Mouse (Mus musculus) 3T3-L1 (cell line): ENCODE results near the gene Ppp1r12a.

Experiments
- DNase-seq: peaks from one replicate; pipeline ENCODE4 v3.0.0-alpha.2; 2015; ENCODE audit warnings: low read depth, low spot score

Gene Ppp1r12a

GRCm38 (mm10) chr10:108291688-108292471 is 129.9 kb downstream of the Ppp1r12a start:
- peak; percentile 57 for DNase-seq

GRCm38 (mm10) chr10:108292651-108293050 is 130.7 kb downstream of the Ppp1r12a start:
- no peak for DNase-seq

- DNase-seq = no peak
Measured at GRCm38 (mm10) chr10:108293620-108294195, 131.7 kb downstream of the Ppp1r12a start.

- no peak for DNase-seq
Measured at GRCm38 (mm10) chr10:108294766-108295165, 132.8 kb downstream of the Ppp1r12a start.

GRCm38 (mm10) chr10:108296446-108296845 is 134.5 kb downstream of the Ppp1r12a start:
- no peak for DNase-seq

- no peak for DNase-seq
Measured at GRCm38 (mm10) chr10:108298261-108298660, 136.3 kb downstream of the Ppp1r12a start.

- no peak for DNase-seq
Measured at GRCm38 (mm10) chr10:108298841-108299545, 137.0 kb downstream of the Ppp1r12a start.

GRCm38 (mm10) chr10:108299828-108300227 is 137.8 kb downstream of the Ppp1r12a start:
- DNase-seq = no peak

GRCm38 (mm10) chr10:108300843-108301242 is 138.8 kb downstream of the Ppp1r12a start:
- DNase-seq = peak; percentile 82

- peak; percentile 75 for DNase-seq
Measured at GRCm38 (mm10) chr10:108307772-108308171, 145.8 kb downstream of the Ppp1r12a start.

- DNase-seq = no peak
Measured at GRCm38 (mm10) chr10:108310195-108310594, 148.2 kb downstream of the Ppp1r12a start.

- DNase-seq = no peak
Measured at GRCm38 (mm10) chr10:108311396-108311795, 149.4 kb downstream of the Ppp1r12a start.

- no peak for DNase-seq
Measured at GRCm38 (mm10) chr10:108313845-108314244, 151.9 kb downstream of the Ppp1r12a start.

GRCm38 (mm10) chr10:108314396-108314795 is 152.4 kb downstream of the Ppp1r12a start:
- DNase-seq = no peak

GRCm38 (mm10) chr10:108315236-108315635 is 153.2 kb downstream of the Ppp1r12a start:
- no peak for DNase-seq

- DNase-seq = no peak
Measured at GRCm38 (mm10) chr10:108328356-108328755, 166.4 kb downstream of the Ppp1r12a start.

GRCm38 (mm10) chr10:108328983-108329382 is 167.0 kb downstream of the Ppp1r12a start:
- no peak for DNase-seq

GRCm38 (mm10) chr10:108329771-108330170 is 167.8 kb downstream of the Ppp1r12a start:
- peak; percentile 22 for DNase-seq

GRCm38 (mm10) chr10:108330964-108331363 is 169.0 kb downstream of the Ppp1r12a start:
- DNase-seq = no peak

- peak; percentile 55 for DNase-seq
Measured at GRCm38 (mm10) chr10:108331784-108332561, 170.0 kb downstream of the Ppp1r12a start, which contains the start of gene Pawr. Gene Pawr, plus strand, starts transcription at chr10:108332121.
